Mouse (Mus musculus): ENCODE measurements at regions not wholly inside any gene's neighbourhood (a gene's known extent, or its start where the extent isn't known, plus 50 kb on each side); places are given as distances from the start of the nearest gene placed in this dataset.

DNA sequence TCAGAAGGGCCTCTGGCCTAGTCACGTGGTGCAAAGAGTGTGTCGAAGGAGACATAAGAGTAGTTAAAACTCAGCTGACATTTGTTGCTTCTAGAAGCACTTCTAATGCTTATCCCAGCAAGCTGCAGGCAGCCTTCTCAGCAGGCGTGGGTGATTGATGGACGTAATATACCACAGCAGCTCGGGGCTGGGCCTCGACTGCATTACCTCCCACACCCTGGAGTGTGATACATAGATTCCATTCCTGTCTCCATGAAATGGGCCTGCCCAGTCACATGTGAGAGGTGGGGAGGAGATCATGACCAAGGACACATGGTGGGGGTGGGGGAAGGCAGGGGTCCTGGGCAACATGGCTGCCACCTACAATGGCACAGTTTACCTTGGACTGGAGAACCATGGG lies 121.3 kb downstream of the Fam43a start:
- no peak for ATAC-seq (ENCODE audit: low FRiP score, low read depth)
- no peaks in the 10 kb centered on the region for H3K36me3 ChIP-seq
- no peak overlapping the region for H3K4me2 ChIP-seq (replicated peaks)
- no peak overlapping the region for H3K4me3 ChIP-seq
- no peak overlapping the region for H3K9ac ChIP-seq
- H3K9me3 ChIP-seq: no peaks in the 10 kb centered on the region
- H3K27ac ChIP-seq: no peak overlapping the region
- H3K4me1 ChIP-seq: 0 out of 2 replicates have a peak, but pooled peaks cover 3% of the 10 kb centered on the region
- H3K27me3 ChIP-seq (replicated peaks): no peaks in the 10 kb centered on the region
- 30% methylated on average over 6 of the region's 6 CpGs for WGBS

DNA sequence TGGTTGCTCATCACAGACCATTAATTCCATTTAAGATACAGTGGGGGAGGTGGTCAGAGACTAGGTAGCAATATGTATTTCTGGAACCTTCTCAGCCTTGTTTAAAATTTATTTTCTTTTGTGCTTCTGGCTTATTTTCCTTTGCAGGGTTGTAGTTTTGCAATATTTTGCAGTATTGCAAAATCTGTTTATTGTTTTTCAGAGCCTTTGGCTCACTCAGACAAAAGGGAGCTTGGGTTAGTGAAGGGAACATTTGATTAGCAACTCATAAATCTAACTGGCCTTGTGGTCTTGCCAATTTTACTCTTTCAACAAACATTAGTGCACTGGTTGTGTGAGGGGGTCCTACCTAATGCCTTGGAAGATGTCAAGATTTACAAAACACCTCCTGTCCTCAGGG lies 121.7 kb downstream of the Fam43a start:
- H3K4me1 ChIP-seq: 0 out of 2 replicates have a peak, but pooled peaks cover 3% of the 10 kb centered on the region
- no peak overlapping the region for H3K27ac ChIP-seq
- H3K9ac ChIP-seq: no peak overlapping the region
- no peak overlapping the region for H3K4me2 ChIP-seq (replicated peaks)
- ATAC-seq (ENCODE audit: low FRiP score, low read depth): no peak
- H3K9me3 ChIP-seq: no peaks in the 10 kb centered on the region
- no peaks in the 10 kb centered on the region for H3K27me3 ChIP-seq (replicated peaks)
- no peak overlapping the region for H3K4me3 ChIP-seq
- no peaks in the 10 kb centered on the region for H3K36me3 ChIP-seq

DNA sequence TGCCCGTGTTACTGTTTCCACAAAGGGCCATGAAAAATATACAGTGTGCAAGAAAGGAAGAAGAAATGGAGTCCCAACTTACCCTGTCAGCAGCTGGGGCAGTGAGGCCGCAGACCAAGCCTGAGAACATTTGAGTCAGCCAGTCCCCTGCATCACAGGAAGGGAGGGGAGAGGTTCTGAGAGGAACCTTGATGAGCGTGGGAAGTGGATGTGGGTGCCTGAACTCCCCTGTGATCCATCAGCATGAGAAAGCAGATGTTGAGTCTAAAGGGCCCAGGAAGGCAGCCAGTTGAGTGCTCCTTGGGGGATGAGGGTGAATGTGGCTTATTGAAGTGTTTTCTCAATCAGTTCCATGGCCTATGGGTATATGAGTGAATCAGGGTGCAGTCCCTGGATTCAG lies 122.8 kb downstream of the Fam43a start:
- no peak for ATAC-seq (ENCODE audit: low FRiP score, low read depth)
- H3K4me3 ChIP-seq: no peak overlapping the region
- 84% methylated on average over 3 of the region's 3 CpGs for WGBS
- no peak overlapping the region for H3K27ac ChIP-seq
- H3K4me1 ChIP-seq: 0 out of 2 replicates have a peak, but pooled peaks cover 3% of the 10 kb centered on the region
- no peaks in the 10 kb centered on the region for H3K9me3 ChIP-seq
- no peak overlapping the region for H3K9ac ChIP-seq
- no peaks in the 10 kb centered on the region for H3K36me3 ChIP-seq
- no peak overlapping the region for H3K4me2 ChIP-seq (replicated peaks)
- no peaks in the 10 kb centered on the region for H3K27me3 ChIP-seq (replicated peaks)

DNA sequence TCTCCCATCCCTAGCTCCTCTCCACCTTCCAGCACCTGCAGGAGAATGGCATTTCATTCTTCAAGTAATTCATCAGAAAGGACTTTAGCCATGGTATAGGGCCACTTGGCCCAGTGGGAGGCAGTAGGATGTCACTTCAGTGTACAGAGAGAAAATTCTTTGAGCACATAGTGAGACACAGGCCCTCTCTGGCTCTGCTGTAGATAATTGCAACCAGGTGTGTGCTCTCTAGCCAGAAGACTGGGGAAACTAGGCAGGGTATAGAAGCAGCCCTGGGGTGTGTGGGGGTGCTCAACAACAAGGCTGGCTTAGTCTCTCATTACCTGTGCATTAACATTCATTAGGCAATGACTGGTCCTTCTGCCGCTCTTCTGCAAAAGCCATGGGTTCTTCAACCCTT lies 125.1 kb downstream of the Fam43a start:
- Histone ChIP-seq H3K9ac (no peak overlapping the region), H3K27me3 (replicated peaks) (no peaks in the 10 kb centered on the region), H3K36me3 (no peaks in the 10 kb centered on the region), H3K9me3 (no peaks in the 10 kb centered on the region), H3K27ac (no peak overlapping the region), H3K4me3 (no peak overlapping the region), H3K4me2 (replicated peaks) (no peak overlapping the region), H3K4me1 (0 out of 2 replicates have a peak, but pooled peaks cover 3% of the 10 kb centered on the region)
- 94% methylated on average over 1 of the region's 1 CpGs for WGBS
- ATAC-seq (ENCODE audit: low FRiP score, low read depth): no peak

DNA sequence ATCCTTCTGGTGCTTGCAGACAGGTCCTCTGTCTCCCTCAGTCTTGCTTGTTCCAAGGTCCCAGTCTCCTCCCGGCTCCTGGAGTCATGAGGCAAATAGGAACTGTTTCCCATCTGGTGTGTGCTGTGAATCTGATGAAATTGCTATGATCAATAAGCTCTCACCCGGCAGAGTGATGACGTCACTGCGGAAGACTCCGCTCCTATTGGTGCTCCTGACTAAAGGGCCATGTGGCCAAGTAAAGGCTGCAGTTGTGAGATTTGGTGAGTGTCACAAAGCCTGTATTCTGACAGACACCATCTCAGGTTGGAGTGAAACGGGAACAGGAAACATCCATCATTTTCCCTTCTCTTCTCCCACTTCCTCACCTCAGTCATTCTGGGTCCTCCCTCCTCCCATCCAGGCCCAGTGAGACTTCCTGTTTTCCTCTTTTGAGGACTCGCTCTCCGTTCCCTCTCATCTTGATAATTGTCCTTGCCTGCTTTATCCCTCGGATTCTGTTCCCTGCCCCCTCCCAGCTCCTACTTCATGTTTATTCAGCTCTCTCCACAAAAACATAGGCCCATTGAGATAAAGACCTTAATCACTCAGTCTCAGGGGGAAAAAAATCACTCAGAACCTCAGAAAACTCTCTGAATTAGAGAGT lies 133.4 kb downstream of the Fam43a start:
- Histone ChIP-seq H3K27ac (no peak overlapping the region), H3K36me3 (no peaks in the 10 kb centered on the region), H3K4me3 (no peak overlapping the region), H3K27me3 (replicated peaks) (no peaks in the 10 kb centered on the region), H3K4me1 (peaks cover 4% of the 10 kb centered on the region), H3K9ac (no peak overlapping the region), H3K9me3 (no peaks in the 10 kb centered on the region), H3K4me2 (replicated peaks) (no peak overlapping the region)
- no peak for ATAC-seq (ENCODE audit: low FRiP score, low read depth)
- WGBS: 68% methylated on average over 9 of the region's 9 CpGs

DNA sequence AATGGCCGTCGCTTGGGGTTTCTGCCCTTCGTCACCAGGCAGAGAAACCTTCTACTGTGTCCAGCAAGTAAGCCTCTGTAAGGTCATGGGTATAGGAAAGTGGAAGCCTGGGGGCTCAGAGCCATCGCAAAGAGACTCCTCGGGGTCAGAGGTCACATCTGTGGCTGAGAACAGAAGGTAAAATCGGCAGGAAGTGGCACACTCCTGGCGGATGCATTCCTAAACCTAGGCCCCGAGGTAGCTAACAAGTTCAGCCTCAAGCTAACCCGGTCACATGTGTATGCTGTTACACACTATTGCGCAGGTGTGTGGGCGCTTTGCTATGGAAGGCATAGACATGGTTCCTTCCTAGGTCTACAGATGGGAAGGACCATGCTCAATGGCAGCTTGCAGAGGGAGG lies 134.0 kb downstream of the Fam43a start:
- ATAC-seq (ENCODE audit: low FRiP score, low read depth): no peak
- no peak overlapping the region for H3K4me3 ChIP-seq
- H3K9me3 ChIP-seq: no peaks in the 10 kb centered on the region
- no peak overlapping the region for H3K4me2 ChIP-seq (replicated peaks)
- peaks cover 5% of the 10 kb centered on the region for H3K4me1 ChIP-seq
- H3K27ac ChIP-seq: no peak overlapping the region
- WGBS: 72% methylated on average over 11 of the region's 11 CpGs
- no peaks in the 10 kb centered on the region for H3K27me3 ChIP-seq (replicated peaks)
- no peak overlapping the region for H3K9ac ChIP-seq
- no peaks in the 10 kb centered on the region for H3K36me3 ChIP-seq

DNA sequence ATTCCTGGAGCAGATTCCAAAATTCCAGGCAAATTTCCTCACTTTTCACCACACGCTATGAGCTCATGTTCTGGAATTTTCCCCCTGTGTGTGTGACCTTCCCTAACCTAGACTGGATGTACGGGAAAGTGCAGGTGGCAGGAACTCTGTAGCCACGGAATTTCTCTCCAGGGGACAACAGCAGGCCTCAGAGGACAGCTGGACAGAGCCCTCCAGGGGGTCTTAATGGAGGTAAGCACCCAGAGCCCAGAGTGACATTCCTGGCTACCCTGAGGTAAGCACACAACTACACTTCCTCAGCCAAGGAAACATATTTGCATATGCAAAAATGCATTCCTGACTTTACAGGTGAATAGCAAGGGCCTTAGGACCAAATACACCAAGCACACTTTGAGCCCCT lies 135.8 kb downstream of the Fam43a start:
- Histone ChIP-seq H3K27ac (no peak overlapping the region), H3K4me1 (peaks cover 13% of the 10 kb centered on the region), H3K9me3 (no peaks in the 10 kb centered on the region), H3K4me3 (no peak overlapping the region), H3K9ac (no peak overlapping the region), H3K27me3 (replicated peaks) (no peaks in the 10 kb centered on the region), H3K36me3 (no peaks in the 10 kb centered on the region), H3K4me2 (replicated peaks) (no peak overlapping the region)
- WGBS: 53% methylated on average over 3 of the region's 3 CpGs
- ATAC-seq (ENCODE audit: low FRiP score, low read depth): no peak

DNA sequence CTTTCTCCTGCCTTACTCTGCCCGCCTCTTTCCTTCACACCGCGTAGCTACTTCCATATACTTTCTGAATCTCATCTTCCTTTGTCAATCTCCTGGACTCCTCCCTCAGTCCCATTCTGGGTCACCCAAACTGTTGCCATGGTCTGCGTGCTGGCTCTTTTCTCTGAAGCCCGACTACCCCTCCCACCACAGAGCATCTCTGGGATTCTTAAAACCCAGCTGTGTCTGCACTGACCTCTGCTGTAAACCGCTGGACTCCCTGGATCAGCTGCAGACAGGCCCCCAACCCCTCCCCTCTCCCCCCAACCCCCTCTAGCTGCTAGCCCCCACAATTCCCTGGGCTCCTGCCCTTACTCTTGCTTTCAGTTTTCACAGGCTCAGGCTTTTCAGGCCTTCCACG lies 136.4 kb downstream of the Fam43a start:
- no peak overlapping the region for H3K9ac ChIP-seq
- no peaks in the 10 kb centered on the region for H3K27me3 ChIP-seq (replicated peaks)
- no peak overlapping the region for H3K4me3 ChIP-seq
- H3K4me1 ChIP-seq: peaks cover 13% of the 10 kb centered on the region
- H3K27ac ChIP-seq: no peak overlapping the region
- no peak overlapping the region for H3K4me2 ChIP-seq (replicated peaks)
- 32% methylated on average over 7 of the region's 7 CpGs for WGBS
- ATAC-seq (ENCODE audit: low FRiP score, low read depth): no peak
- no peaks in the 10 kb centered on the region for H3K36me3 ChIP-seq
- H3K9me3 ChIP-seq: no peaks in the 10 kb centered on the region

DNA sequence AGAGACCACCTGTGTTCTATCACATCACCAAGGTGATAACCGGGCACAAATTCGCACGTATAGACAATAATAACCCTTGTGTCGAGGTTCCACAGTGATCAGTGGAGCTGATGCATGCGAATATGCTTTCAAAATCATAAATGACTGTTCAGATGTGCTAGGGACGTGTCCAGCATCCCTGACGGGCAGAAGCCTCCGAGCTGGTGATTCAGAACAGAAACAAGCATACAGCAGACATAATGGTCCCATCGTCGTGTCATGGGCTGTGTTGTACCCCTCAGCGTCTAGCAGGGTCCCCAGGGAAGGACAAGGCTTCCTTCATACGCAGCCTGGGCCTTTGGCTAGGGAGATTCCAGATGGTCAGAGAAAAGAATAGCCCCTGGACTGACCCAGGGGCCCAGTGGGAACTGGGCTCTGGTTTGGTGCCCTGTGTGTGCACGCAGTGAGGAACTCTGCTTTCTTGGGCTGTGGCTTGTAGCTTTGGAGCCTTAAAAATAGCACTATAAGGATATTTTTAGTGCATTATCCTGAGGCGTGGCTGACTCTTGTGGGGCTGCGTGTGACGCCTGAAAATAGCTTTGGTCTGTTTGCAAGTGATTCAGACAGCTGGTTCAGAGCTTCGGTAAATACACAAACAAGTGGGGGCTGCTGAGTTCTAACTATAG lies 137.3 kb downstream of the Fam43a start:
- no peak overlapping the region for H3K4me2 ChIP-seq (replicated peaks)
- peaks cover 13% of the 10 kb centered on the region for H3K4me1 ChIP-seq
- H3K36me3 ChIP-seq: no peaks in the 10 kb centered on the region
- ATAC-seq (ENCODE audit: low FRiP score, low read depth): no peak
- no peaks in the 10 kb centered on the region for H3K27me3 ChIP-seq (replicated peaks)
- H3K27ac ChIP-seq: no peak overlapping the region
- H3K9ac ChIP-seq: no peak overlapping the region
- no peak overlapping the region for H3K4me3 ChIP-seq
- 75% methylated on average over 17 of the region's 17 CpGs for WGBS
- H3K9me3 ChIP-seq: no peaks in the 10 kb centered on the region

DNA sequence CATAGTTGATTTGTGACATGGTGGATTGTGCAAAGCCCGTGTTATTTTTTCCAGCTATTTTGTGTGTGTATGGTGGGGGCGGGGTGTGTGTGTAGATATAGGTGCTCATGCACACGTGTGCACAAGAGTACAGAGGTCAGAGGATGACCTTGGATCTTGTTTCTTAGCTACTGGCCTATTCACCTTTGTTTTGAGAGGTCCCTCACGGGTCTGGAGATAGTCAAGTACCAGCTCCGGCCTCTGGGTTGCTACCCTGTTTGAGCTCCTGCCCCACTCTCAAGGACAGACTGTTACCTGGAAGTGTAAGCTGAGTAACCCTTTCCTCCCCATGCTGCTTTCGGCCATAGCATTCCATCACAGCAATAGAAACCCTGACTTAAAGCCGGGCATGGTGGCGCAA lies 138.0 kb downstream of the Fam43a start:
- H3K36me3 ChIP-seq: no peaks in the 10 kb centered on the region
- H3K4me2 ChIP-seq (replicated peaks): no peak overlapping the region
- WGBS: 87% methylated on average over 8 of the region's 8 CpGs
- peaks cover 13% of the 10 kb centered on the region for H3K4me1 ChIP-seq
- no peaks in the 10 kb centered on the region for H3K9me3 ChIP-seq
- H3K27ac ChIP-seq: no peak overlapping the region
- ATAC-seq (ENCODE audit: low FRiP score, low read depth): no peak
- H3K4me3 ChIP-seq: no peak overlapping the region
- H3K27me3 ChIP-seq (replicated peaks): no peaks in the 10 kb centered on the region
- no peak overlapping the region for H3K9ac ChIP-seq

DNA sequence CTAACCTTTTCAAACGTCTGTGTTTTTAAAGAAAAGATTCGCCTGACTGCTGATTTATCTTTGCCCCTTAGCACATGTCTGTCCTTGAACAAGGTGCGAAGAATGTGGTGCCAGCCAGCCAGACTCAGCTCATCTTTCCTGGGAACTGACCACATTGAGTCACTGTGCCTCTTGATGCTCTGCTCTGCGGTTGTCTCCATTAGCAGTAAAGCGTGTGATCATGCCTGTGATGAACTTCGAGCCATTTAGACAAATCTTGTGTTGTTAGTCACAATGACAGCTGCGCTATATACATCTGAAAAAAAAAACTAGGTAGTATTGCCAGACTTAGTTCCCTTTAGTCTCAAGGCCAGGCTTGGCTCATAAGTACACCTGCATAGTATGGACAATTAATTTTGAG lies 140.1 kb downstream of the Fam43a start:
- Histone ChIP-seq H3K27ac (no peak overlapping the region), H3K4me2 (replicated peaks) (no peak overlapping the region), H3K4me3 (no peak overlapping the region), H3K27me3 (replicated peaks) (no peaks in the 10 kb centered on the region), H3K9me3 (no peaks in the 10 kb centered on the region), H3K36me3 (no peaks in the 10 kb centered on the region), H3K4me1 (peaks cover 13% of the 10 kb centered on the region), H3K9ac (no peak overlapping the region)
- ATAC-seq (ENCODE audit: low FRiP score, low read depth): no peak
- 76% methylated on average over 7 of the region's 7 CpGs for WGBS

DNA sequence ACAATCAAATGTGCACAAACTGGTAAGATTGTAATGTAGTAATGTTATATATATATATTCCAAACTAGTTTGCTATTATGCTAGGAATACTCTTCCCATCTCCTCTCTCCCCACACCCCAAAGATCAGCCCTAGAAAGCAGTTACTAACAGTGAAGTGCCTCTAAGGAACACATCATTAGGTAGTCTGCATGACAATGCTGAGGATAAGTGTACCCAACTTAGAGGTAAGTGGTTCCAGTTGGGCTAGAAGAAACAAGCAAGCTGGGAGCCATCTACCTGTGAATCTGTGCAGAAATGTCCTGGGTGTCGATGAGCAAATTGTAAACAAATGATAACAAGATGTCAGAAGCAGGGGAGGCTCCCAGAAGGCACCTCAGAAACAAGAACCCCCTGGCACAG lies 141.7 kb downstream of the Fam43a start:
- ATAC-seq (ENCODE audit: low FRiP score, low read depth): no peak
- H3K36me3 ChIP-seq: no peaks in the 10 kb centered on the region
- no peak overlapping the region for H3K4me2 ChIP-seq (replicated peaks)
- no peaks in the 10 kb centered on the region for H3K27me3 ChIP-seq (replicated peaks)
- no peak overlapping the region for H3K9ac ChIP-seq
- H3K4me3 ChIP-seq: no peak overlapping the region
- no peak overlapping the region for H3K27ac ChIP-seq
- H3K4me1 ChIP-seq: peaks cover 17% of the 10 kb centered on the region
- H3K9me3 ChIP-seq: no peaks in the 10 kb centered on the region
- 95% methylated on average over 1 of the region's 1 CpGs for WGBS

DNA sequence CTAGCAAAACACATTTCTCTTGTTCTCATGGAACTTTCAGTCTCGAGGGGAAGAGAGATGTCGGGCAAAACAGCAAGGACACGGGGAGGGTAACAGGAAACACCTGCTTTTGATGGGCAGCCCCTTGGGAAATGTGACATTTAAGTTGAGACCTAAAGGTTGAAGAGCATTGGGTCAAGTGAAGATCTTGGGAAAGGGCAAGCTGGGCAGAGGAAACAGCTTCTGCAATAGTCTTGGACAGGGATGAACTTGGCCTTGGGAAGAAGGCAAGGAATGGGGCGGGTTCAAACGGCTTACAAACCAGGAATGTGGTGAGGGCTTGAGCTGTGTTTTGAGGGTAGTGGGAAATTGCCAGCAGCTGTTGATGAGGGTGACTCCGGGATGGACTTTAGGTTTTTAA lies 143.0 kb downstream of the Fam43a start:
- H3K27ac ChIP-seq: no peak overlapping the region
- no peaks in the 10 kb centered on the region for H3K36me3 ChIP-seq
- no peak overlapping the region for H3K4me3 ChIP-seq
- peaks cover 17% of the 10 kb centered on the region for H3K4me1 ChIP-seq
- no peak for ATAC-seq (ENCODE audit: low FRiP score, low read depth)
- no peak overlapping the region for H3K4me2 ChIP-seq (replicated peaks)
- H3K9ac ChIP-seq: no peak overlapping the region
- H3K9me3 ChIP-seq: no peaks in the 10 kb centered on the region
- H3K27me3 ChIP-seq (replicated peaks): no peaks in the 10 kb centered on the region
- WGBS: 81% methylated on average over 6 of the region's 6 CpGs

Data from neural tube, embryonic 12.5 days (tissue).